Mouse (Mus musculus) lung, postnatal 0 days (tissue): ENCODE data around the gene Rnase10. TPM values are rescaled to one million over a fixed set of nuclear protein-coding genes. Genes with fewer than 3 reads are reported as not detected.

Experiments
- ATAC-seq: fragments of 200-750 bp; cut with Nextera tagmentation; 2 replicates; pipeline ENCODE4 v1.8.0; 2017; ENCODE audit warnings: moderate library complexity
- DNase-seq: peaks from one replicate; pipeline ENCODE4 v3.0.0-alpha.2; 2016; ENCODE audit warnings: low spot score
- H3K27ac ChIP-seq: fragments of 300-500 bp; sonication (generic); 2 replicates; pipeline ENCODE4 v1.5.1; 2014; ENCODE audit warnings: antibody characterized with exemption, mild to moderate bottlenecking, low read length, mixed read lengths
- H3K27me3 ChIP-seq: fragments of 300-500 bp; sonication (generic); replicated peaks from 2 replicates; pipeline ENCODE4 v1.6.1; 2014; ENCODE audit warnings: low read length, mixed read lengths; ENCODE audit not compliant: insufficient read depth
- H3K36me3 ChIP-seq: fragments of 300-500 bp; sonication (generic); 2 replicates; pipeline ENCODE4 v1.6.1; 2014; ENCODE audit warnings: low read length, mixed read lengths; ENCODE audit not compliant: insufficient read depth
- H3K4me1 ChIP-seq: fragments of 300-500 bp; sonication (generic); 2 replicates; pipeline ENCODE4 v1.6.1; 2014; ENCODE audit warnings: antibody characterized with exemption, low read depth, low read length, mixed read lengths; ENCODE audit not compliant: insufficient read depth
- H3K4me2 ChIP-seq: fragments of 300-500 bp; sonication (generic); replicated peaks from 2 replicates; pipeline ENCODE4 v1.6.1; 2014; ENCODE audit warnings: low read depth, mild to moderate bottlenecking, low read length, moderate library complexity, mixed read lengths
- H3K4me3 ChIP-seq: fragments of 300-500 bp; sonication (generic); 2 replicates; pipeline ENCODE4 v1.5.1; 2014; ENCODE audit warnings: low read depth, low read length
- H3K9ac ChIP-seq: fragments of 300-500 bp; sonication (generic); replicated peaks from 2 replicates; pipeline ENCODE4 v1.6.1; 2014; ENCODE audit warnings: low read depth, mild to moderate bottlenecking
- H3K9me3 ChIP-seq: fragments of 300-500 bp; sonication (generic); 2 replicates; pipeline ENCODE4 v1.6.1; 2016; ENCODE audit warnings: low read length, mixed read lengths
- CTCF ChIP-seq: IDR thresholded peaks from 2 replicates; pipeline ENCODE4 v1.5.1; 2016; ENCODE audit warnings: antibody characterized with exemption, mild to moderate bottlenecking
- EP300 ChIP-seq: IDR thresholded peaks from 2 replicates; pipeline ENCODE4 v1.6.1; 2016; ENCODE audit warnings: antibody characterized with exemption, mild to moderate bottlenecking, control low read depth
- WGBS: fragments of 180-500 bp; shearing (Covaris S2); extraction: QIAGEN DNeasy Blood & Tissue Kit; methylation state at CpG from one replicate; pipeline ENCODE4 v1.1.7; 2014; 5-methylcytosine and 5-hydroxymethylcytosine counted together
- polyA plus RNA-seq: library from polyadenylated mRNA; unstranded; fragments of >200 nt; fragmentation: Nextera tagmentation; extraction: Ambion mirVana; gene quantifications from 2 replicates; pipeline ENCODE4 v1.2.1, GENCODE M21; 2015

Gene Rnase10
- polyA plus RNA-seq, 1 experiment from 2014 or later = 0.14 TPM

DNA sequence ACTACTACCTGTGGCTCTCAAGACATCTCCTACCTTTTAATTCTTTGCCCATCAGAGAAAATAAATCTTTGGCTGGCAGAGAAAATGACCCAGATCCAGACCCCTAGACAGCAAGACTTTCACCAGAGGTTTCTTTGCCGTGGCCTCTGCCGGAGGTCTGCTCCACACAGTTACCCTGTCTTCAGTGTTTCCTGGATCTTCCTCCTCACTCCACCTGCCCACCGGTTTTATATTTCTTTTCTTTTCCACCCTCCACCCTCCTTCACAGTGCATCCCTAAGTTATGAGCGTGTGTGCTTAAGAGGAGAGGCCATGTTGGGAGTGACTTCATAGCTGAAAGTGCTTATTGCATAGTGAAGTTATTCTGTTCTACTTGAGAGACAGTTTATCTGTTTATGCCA is 15.9 kb downstream of the Rnase10 start:
- Histone ChIP-seq H3K4me1 (no peaks in the 10 kb centered on the region), H3K9me3 (no peaks in the 10 kb centered on the region), H3K27me3 (no peaks in the 10 kb centered on the region), H3K27ac (no peak overlapping the region), H3K9ac (no peak overlapping the region), H3K4me2 (no peak overlapping the region), H3K4me3 (no peak overlapping the region), H3K36me3 (no peaks in the 10 kb centered on the region)
- DNase-seq = no peak
- TF ChIP-seq EP300 (no peak), CTCF (no peak)
- ATAC-seq = no peak
- 72% methylated on average over 4 of the region's 4 CpGs for WGBS

- no peaks in the 10 kb centered on the region for H3K36me3 ChIP-seq
- H3K27ac ChIP-seq = no peak overlapping the region
- no peaks in the 10 kb centered on the region for H3K4me1 ChIP-seq
- no peak overlapping the region for H3K4me3 ChIP-seq
- H3K27me3 ChIP-seq = no peaks in the 10 kb centered on the region
- ATAC-seq (no peak), DNase-seq (no peak)
- no peak overlapping the region for H3K4me2 ChIP-seq
- H3K9me3 ChIP-seq = no peaks in the 10 kb centered on the region
- TF ChIP-seq CTCF (no peak), EP300 (no peak)
- 84% methylated on average over 1 of the region's 1 CpGs for WGBS
- no peak overlapping the region for H3K9ac ChIP-seq
Observed at GRCm38 (mm10) chr14:51024820-51025219, 17.3 kb downstream of the Rnase10 start.

DNA sequence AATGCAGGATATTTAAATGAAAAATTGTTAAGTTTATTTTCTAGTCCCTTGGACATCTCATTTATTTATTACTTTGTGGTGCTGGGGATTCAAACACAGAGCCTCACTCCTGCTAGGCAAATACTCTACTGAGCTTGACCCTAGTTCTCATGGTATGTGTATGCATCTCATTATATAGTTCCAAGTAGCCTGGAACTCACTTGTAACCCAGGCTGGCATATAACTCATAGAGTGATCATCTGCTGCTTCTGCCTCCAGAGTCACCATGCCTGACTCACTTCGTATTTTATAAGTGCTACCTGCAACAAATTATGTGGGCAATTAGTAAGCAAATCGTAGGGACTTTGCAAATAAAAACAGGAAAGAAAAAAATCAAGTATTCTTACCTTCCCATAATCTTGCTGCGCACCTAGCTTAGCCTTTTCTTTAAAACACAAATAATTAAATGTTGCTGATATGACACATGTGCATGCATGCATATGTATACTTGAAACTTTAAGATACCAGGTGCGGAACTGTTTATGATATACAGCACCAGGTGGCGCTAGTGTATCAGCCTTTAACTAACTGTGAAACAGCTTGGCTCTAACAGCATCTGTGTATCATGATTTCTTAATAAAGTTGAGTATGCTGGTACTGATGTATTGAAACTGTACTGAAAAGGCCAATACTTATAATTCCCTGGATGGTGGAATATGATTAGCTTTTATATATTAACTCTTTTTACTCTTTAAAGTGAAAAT is 19.0 kb downstream of the Rnase10 start:
- Histone ChIP-seq H3K4me2 (no peak overlapping the region), H3K27me3 (no peaks in the 10 kb centered on the region), H3K9me3 (no peaks in the 10 kb centered on the region), H3K4me1 (no peaks in the 10 kb centered on the region), H3K9ac (no peak overlapping the region), H3K36me3 (no peaks in the 10 kb centered on the region), H3K27ac (no peak overlapping the region), H3K4me3 (no peak overlapping the region)
- peak; percentile 89 for DNase-seq
- 37% methylated on average over 5 of the region's 5 CpGs for WGBS
- peak; percentile 74 for ATAC-seq
- peak; percentile 92 for TF ChIP-seq CTCF
- no peak; the same call in 1 of the 2 replicates for TF ChIP-seq EP300

- Histone ChIP-seq H3K36me3 (no peaks in the 10 kb centered on the region), H3K27ac (no peak overlapping the region), H3K9me3 (no peaks in the 10 kb centered on the region), H3K4me3 (no peak overlapping the region), H3K27me3 (no peaks in the 10 kb centered on the region), H3K4me2 (no peak overlapping the region), H3K9ac (no peak overlapping the region), H3K4me1 (no peaks in the 10 kb centered on the region)
- no peak for TF ChIP-seq CTCF
- TF ChIP-seq EP300 = no peak
- WGBS = 48% methylated on average over 3 of the region's 3 CpGs
- no peak for ATAC-seq
- no peak for DNase-seq
Observed at GRCm38 (mm10) chr14:51027387-51028155, 20.0 kb downstream of the Rnase10 start.

GRCm38 (mm10) chr14:51035206-51035605 is 27.7 kb downstream of the Rnase10 start:
- ATAC-seq (no peak), DNase-seq (no peak)

DNA sequence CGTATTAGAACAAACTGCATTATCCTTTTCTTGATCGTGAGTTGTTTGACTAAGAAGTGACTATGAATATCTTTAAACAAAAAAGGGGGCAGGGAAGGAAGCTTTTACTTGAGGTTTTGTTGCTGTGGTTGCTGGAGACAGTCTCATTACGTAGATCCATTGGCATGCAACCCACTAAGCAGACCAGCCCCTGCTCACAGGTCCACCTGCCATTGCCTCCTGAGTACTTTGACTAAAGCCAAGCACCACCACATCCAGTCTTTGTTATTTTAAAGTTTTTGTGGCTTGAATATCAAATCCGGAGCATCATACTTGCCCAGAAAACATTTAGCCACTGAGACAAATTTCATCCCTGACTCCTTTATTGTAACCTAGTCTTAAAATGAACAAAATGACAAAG is 28.7 kb downstream of the Rnase10 start:
- no peaks in the 10 kb centered on the region for H3K4me1 ChIP-seq
- no peak for DNase-seq
- no peak for TF ChIP-seq EP300
- no peak for TF ChIP-seq CTCF
- H3K27me3 ChIP-seq = no peaks in the 10 kb centered on the region
- H3K36me3 ChIP-seq = no peaks in the 10 kb centered on the region
- H3K4me3 ChIP-seq = no peak overlapping the region
- H3K27ac ChIP-seq = no peak overlapping the region
- H3K4me2 ChIP-seq = no peak overlapping the region
- ATAC-seq = no peak
- no peak overlapping the region for H3K9ac ChIP-seq
- no peaks in the 10 kb centered on the region for H3K9me3 ChIP-seq
- WGBS = 70% methylated on average over 4 of the region's 4 CpGs

More at GRCm38 (mm10) chr14:51035206-51035605, 27.7 kb downstream of the Rnase10 start:
- H3K27ac ChIP-seq = no peak overlapping the region
- H3K4me2 ChIP-seq = no peak overlapping the region
- whole genome bisulfite sequencing = 36% methylated on average over 1 of the region's 1 CpGs
- no peaks in the 10 kb centered on the region for H3K9me3 ChIP-seq
- H3K36me3 ChIP-seq = no peaks in the 10 kb centered on the region
- H3K27me3 ChIP-seq = no peaks in the 10 kb centered on the region
- H3K4me1 ChIP-seq = no peaks in the 10 kb centered on the region
- TF ChIP-seq CTCF (no peak), EP300 (no peak)
- H3K4me3 ChIP-seq = no peak overlapping the region
- H3K9ac ChIP-seq = no peak overlapping the region
